Mouse (Mus musculus) CH12F3 (cell line): ENCODE measurements around the gene Atg4d.
"Not testable (repeated sequence)": the region's sequence is repeated elsewhere in the genome, so short reads cannot be mapped to it uniquely, and the experiment has no call there.

Experiments used
- in situ Hi-C: fragments of 300-500 bp; cut with MboI; formaldehyde crosslinking; loops from 2 replicates; pipeline ENCODE4 v1.14.3; 2020; ENCODE audit warnings: low sequenced_read_pairs

The Atg4d gene

GRCm38 (mm10) chr9:21265000-21265561 is at the start of gene Atg4d:
TSS of gene Atg4d (plus strand) at chr9:21265293.
- in situ Hi-C loops, result no loop called here

GRCm38 (mm10) chr9:21216050-21216841 is 48.8 kb upstream of the Atg4d start:
- in situ Hi-C loops, result no loop called here

- in situ Hi-C loops, result no loop called here
Measured at GRCm38 (mm10) chr9:21219820-21220219, 45.3 kb upstream of the Atg4d start.

- in situ Hi-C loops, result no loop called here
Measured at GRCm38 (mm10) chr9:21220490-21221382, 44.4 kb upstream of the Atg4d start.

- in situ Hi-C loops, result no loop called here
Measured at GRCm38 (mm10) chr9:21221383-21221929, 43.6 kb upstream of the Atg4d start.

GRCm38 (mm10) chr9:21223490-21223889 is 41.6 kb upstream of the Atg4d start:
- in situ Hi-C loops, result not testable (repeated sequence)

GRCm38 (mm10) chr9:21223906-21224305 is 41.2 kb upstream of the Atg4d start:
- in situ Hi-C loops, result no loop called here

- in situ Hi-C loops, result no loop called here
Measured at GRCm38 (mm10) chr9:21224576-21225414, 40.3 kb upstream of the Atg4d start.

GRCm38 (mm10) chr9:21225415-21225758 is 39.7 kb upstream of the Atg4d start:
- in situ Hi-C loops, result no loop called here

GRCm38 (mm10) chr9:21227342-21227741 is 37.8 kb upstream of the Atg4d start:
- in situ Hi-C loops, result no loop called here

GRCm38 (mm10) chr9:21231551-21231950 is 33.5 kb upstream of the Atg4d start:
- in situ Hi-C loops, result no loop called here

GRCm38 (mm10) chr9:21232867-21233266 is 32.2 kb upstream of the Atg4d start:
- in situ Hi-C loops, result no loop called here

GRCm38 (mm10) chr9:21233366-21233765 is 31.7 kb upstream of the Atg4d start:
- in situ Hi-C loops, result no loop called here

GRCm38 (mm10) chr9:21233805-21234204 is 31.3 kb upstream of the Atg4d start:
- in situ Hi-C loops, result no loop called here

- in situ Hi-C loops, result no loop called here
Measured at GRCm38 (mm10) chr9:21235341-21235740, 29.8 kb upstream of the Atg4d start.

GRCm38 (mm10) chr9:21236991-21237367 is 28.1 kb upstream of the Atg4d start:
- in situ Hi-C loops, result no loop called here

- in situ Hi-C loops, result no loop called here
Measured at GRCm38 (mm10) chr9:21237368-21238003, 27.6 kb upstream of the Atg4d start.

- in situ Hi-C loops, result no loop called here
Measured at GRCm38 (mm10) chr9:21238004-21238732, 26.9 kb upstream of the Atg4d start.

- in situ Hi-C loops, result no loop called here
Measured at GRCm38 (mm10) chr9:21238733-21239464, 26.2 kb upstream of the Atg4d start, which contains the start of gene Keap1. TSS of gene Keap1 (minus strand) at chr9:21239361.
